Mouse (Mus musculus) small intestine, adult 2 months (tissue): ENCODE results near the gene Ctnnal1. TPM values are rescaled to one million over a fixed set of nuclear protein-coding genes. Genes with fewer than 3 reads are reported as not detected.
A peak's percentile ranks its signal among the peaks of the same experiment; 100 is the strongest.

Experiments
- H3K27ac ChIP-seq: fragments of 200-500 bp; 2 replicates; pipeline ENCODE4 v1.5.1; 2012; ENCODE audit warnings: low read depth, low read length, control low read depth, inconsistent platforms; ENCODE audit not compliant: insufficient read depth
- H3K27me3 ChIP-seq: fragments of 200-500 bp; 2 replicates; pipeline ENCODE4 v1.6.1; 2012; ENCODE audit warnings: mild to moderate bottlenecking, moderate library complexity, low read length, inconsistent platforms; ENCODE audit not compliant: control insufficient read depth, insufficient read depth
- H3K36me3 ChIP-seq: fragments of 200-500 bp; 2 replicates; pipeline ENCODE4 v1.6.1; 2012; ENCODE audit warnings: mild to moderate bottlenecking, low read length, control low read depth, inconsistent platforms; ENCODE audit not compliant: control insufficient read depth, insufficient read depth
- H3K4me1 ChIP-seq: fragments of 200-500 bp; 2 replicates; pipeline ENCODE4 v1.6.1; 2012; ENCODE audit warnings: low read length, inconsistent platforms, mixed read lengths; ENCODE audit not compliant: control insufficient read depth, insufficient read depth, insufficient read length
- H3K4me3 ChIP-seq: fragments of 200-500 bp; 2 replicates; pipeline ENCODE4 v1.5.1; 2012; ENCODE audit warnings: low read depth, mild to moderate bottlenecking, control low read depth, inconsistent platforms, low read length, moderate library complexity
- CTCF ChIP-seq: fragments of 200-500 bp; IDR thresholded peaks from 2 replicates; pipeline ENCODE4 v1.5.1; 2012; ENCODE audit warnings: low read depth, mild to moderate bottlenecking, control low read depth, inconsistent platforms, low read length, moderate library complexity, mixed read lengths; ENCODE audit not compliant: insufficient replicate concordance, insufficient read length; ENCODE audit errors: extremely low read depth
- POLR2A ChIP-seq: fragments of 200-500 bp; IDR thresholded peaks from 2 replicates; pipeline ENCODE4 v1.6.1; 2012; ENCODE audit warnings: low read depth, mild to moderate bottlenecking, control low read depth, inconsistent platforms, low read length, moderate library complexity
- WGBS: fragments of 180-500 bp; shearing (Covaris S2); methylation state at CpG from one replicate; pipeline ENCODE4 v1.1.7; 2018; 5-methylcytosine and 5-hydroxymethylcytosine counted together
- polyA plus RNA-seq: library from polyadenylated mRNA; depleted of rRNA; stranded (reverse); fragments of >200 nt; gene quantifications from 2 replicates; pipeline ENCODE4 v1.2.3, GENCODE M21; 2012

Ctnnal1 gene
- polyA plus RNA-seq, 1 experiment: 1.3 TPM

GRCm38 (mm10) chr4:56864016-56864415, 972 bp downstream of the Ctnnal1 start:
- peaks cover 9% of the 10 kb centered on the region; the same call in 1 of the 2 replicates for H3K4me1 ChIP-seq
- H3K27me3 ChIP-seq: no peaks in the 10 kb centered on the region
- H3K36me3 ChIP-seq: no peaks in the 10 kb centered on the region
- TF ChIP-seq CTCF (no peak), POLR2A (no peak)
- WGBS: 11% methylated on average over 4 of the region's 4 CpGs
- H3K4me3 ChIP-seq: peak overlapping the region; percentile 85
- H3K27ac ChIP-seq: no peak overlapping the region

GRCm38 (mm10) chr4:56861551-56861950, 3.4 kb downstream of the Ctnnal1 start:
- H3K4me3 ChIP-seq: no peak overlapping the region
- no peak overlapping the region for H3K27ac ChIP-seq
- TF ChIP-seq POLR2A: no peak
- TF ChIP-seq CTCF: no peak
- H3K4me1 ChIP-seq: peaks cover 3% of the 10 kb centered on the region; the same call in 1 of the 2 replicates
- H3K36me3 ChIP-seq: no peaks in the 10 kb centered on the region
- no peaks in the 10 kb centered on the region for H3K27me3 ChIP-seq
- 75% methylated on average over 4 of the region's 4 CpGs for WGBS

- no peak overlapping the region for H3K27ac ChIP-seq
- no peak overlapping the region for H3K4me3 ChIP-seq
- TF ChIP-seq POLR2A (no peak), CTCF (no peak)
- peaks cover 3% of the 10 kb centered on the region; the same call in 1 of the 2 replicates for H3K4me1 ChIP-seq
- H3K36me3 ChIP-seq: no peaks in the 10 kb centered on the region
- no peaks in the 10 kb centered on the region for H3K27me3 ChIP-seq
- 83% methylated on average over 9 of the region's 9 CpGs for WGBS
Measured at GRCm38 (mm10) chr4:56858733-56859132, 6.3 kb downstream of the Ctnnal1 start.

- Histone ChIP-seq H3K36me3 (no peaks in the 10 kb centered on the region), H3K27ac (no peak overlapping the region), H3K4me1 (no peaks in the 10 kb centered on the region), H3K4me3 (no peak overlapping the region), H3K27me3 (no peaks in the 10 kb centered on the region)
- TF ChIP-seq POLR2A: no peak
- no peak for TF ChIP-seq CTCF
- 82% methylated on average over 8 of the region's 8 CpGs for WGBS
Measured at GRCm38 (mm10) chr4:56856371-56856949, 8.5 kb downstream of the Ctnnal1 start.

GRCm38 (mm10) chr4:56855935-56856334, 9.1 kb downstream of the Ctnnal1 start:
- Histone ChIP-seq H3K4me3 (no peak overlapping the region), H3K27me3 (no peaks in the 10 kb centered on the region), H3K4me1 (no peaks in the 10 kb centered on the region), H3K36me3 (no peaks in the 10 kb centered on the region), H3K27ac (no peak overlapping the region)
- 93% methylated on average over 5 of the region's 5 CpGs for WGBS
- TF ChIP-seq CTCF: no peak
- TF ChIP-seq POLR2A: no peak

- Histone ChIP-seq H3K4me1 (no peaks in the 10 kb centered on the region), H3K36me3 (no peaks in the 10 kb centered on the region), H3K27me3 (no peaks in the 10 kb centered on the region), H3K27ac (no peak overlapping the region), H3K4me3 (no peak overlapping the region)
- 39% methylated on average over 6 of the region's 6 CpGs for WGBS
- TF ChIP-seq POLR2A: no peak
- TF ChIP-seq CTCF: no peak
Measured at GRCm38 (mm10) chr4:56850724-56851123, 14.3 kb downstream of the Ctnnal1 start.

- 86% methylated on average over 6 of the region's 6 CpGs for WGBS
- H3K36me3 ChIP-seq: 0 out of 2 replicates have a peak, but pooled peaks cover 3% of the 10 kb centered on the region
- no peak overlapping the region for H3K27ac ChIP-seq
- TF ChIP-seq CTCF: no peak
- TF ChIP-seq POLR2A: no peak
- no peak overlapping the region for H3K4me3 ChIP-seq
- no peaks in the 10 kb centered on the region for H3K27me3 ChIP-seq
- H3K4me1 ChIP-seq: no peaks in the 10 kb centered on the region
Measured at GRCm38 (mm10) chr4:56848044-56848443, 16.9 kb downstream of the Ctnnal1 start.

- Histone ChIP-seq H3K27me3 (no peaks in the 10 kb centered on the region), H3K4me3 (no peak overlapping the region), H3K4me1 (no peaks in the 10 kb centered on the region), H3K27ac (no peak overlapping the region), H3K36me3 (0 out of 2 replicates have a peak, but pooled peaks cover 3% of the 10 kb centered on the region)
- 84% methylated on average over 3 of the region's 3 CpGs for WGBS
- no peak for TF ChIP-seq POLR2A
- TF ChIP-seq CTCF: no peak
Measured at GRCm38 (mm10) chr4:56847400-56847799, 17.6 kb downstream of the Ctnnal1 start.
